Mouse (Mus musculus): ENCODE measurements around the gene Olfr738.

The Olfr738 gene

GRCm38 (mm10) chr14:50407268-50407667, at the start of gene Olfr738:
Olfr738 (plus strand) TSS chr14:50407568.
- in situ Hi-C loops (cut with MseI, MboI) = no loop called here

- in situ Hi-C loops (cut with MseI, MboI) = loop anchor here in 1 of 2 experiments (25.0 kb wide), 1 partner anchor 405 kb away; no protein-coding TSS in a partner anchor
These were observed 49.8 kb upstream of the Olfr738 start, which contains the start of gene Tlr11 for GRCm38 (mm10) chr14:50357593-50357992. Tlr11 (plus strand) TSS chr14:50357914.

GRCm38 (mm10) chr14:50360480-50360879, 46.9 kb upstream of the Olfr738 start:
- in situ Hi-C loops (cut with MseI, MboI) = loop anchor here in 1 of 2 experiments (25.0 kb wide), 1 partner anchor 402 kb away; no protein-coding TSS in a partner anchor

GRCm38 (mm10) chr14:50363561-50363960, 43.8 kb upstream of the Olfr738 start:
- in situ Hi-C loops (cut with MseI, MboI) = loop anchor here in 1 of 2 experiments (25.0 kb wide), 1 partner anchor 399 kb away; no protein-coding TSS in a partner anchor

- in situ Hi-C loops (cut with MseI, MboI) = no loop called here
These were observed 26.5 kb upstream of the Olfr738 start, which contains the start of gene Olfr736 for GRCm38 (mm10) chr14:50380863-50381262. Olfr736 (plus strand) TSS chr14:50381163.

GRCm38 (mm10) chr14:50418326-50418725, 11.0 kb downstream of the Olfr738 start, which contains the start of gene Olfr739:
Olfr739 (plus strand) TSS chr14:50418626.
- in situ Hi-C loops (cut with MseI, MboI) = no loop called here

- in situ Hi-C loops (cut with MseI, MboI) = no loop called here
These were observed 37.9 kb downstream of the Olfr738 start, which contains the start of gene Olfr740 for GRCm38 (mm10) chr14:50445245-50445644. Olfr740 (plus strand) TSS chr14:50445545.

Data from mouse trophoblast stem cell (cell line).